Mouse (Mus musculus): ENCODE measurements at regions not wholly inside any gene's neighbourhood (a gene's known extent, or its start where the extent isn't known, plus 50 kb on each side); places are given as distances from the start of the nearest gene placed in this dataset.

DNA sequence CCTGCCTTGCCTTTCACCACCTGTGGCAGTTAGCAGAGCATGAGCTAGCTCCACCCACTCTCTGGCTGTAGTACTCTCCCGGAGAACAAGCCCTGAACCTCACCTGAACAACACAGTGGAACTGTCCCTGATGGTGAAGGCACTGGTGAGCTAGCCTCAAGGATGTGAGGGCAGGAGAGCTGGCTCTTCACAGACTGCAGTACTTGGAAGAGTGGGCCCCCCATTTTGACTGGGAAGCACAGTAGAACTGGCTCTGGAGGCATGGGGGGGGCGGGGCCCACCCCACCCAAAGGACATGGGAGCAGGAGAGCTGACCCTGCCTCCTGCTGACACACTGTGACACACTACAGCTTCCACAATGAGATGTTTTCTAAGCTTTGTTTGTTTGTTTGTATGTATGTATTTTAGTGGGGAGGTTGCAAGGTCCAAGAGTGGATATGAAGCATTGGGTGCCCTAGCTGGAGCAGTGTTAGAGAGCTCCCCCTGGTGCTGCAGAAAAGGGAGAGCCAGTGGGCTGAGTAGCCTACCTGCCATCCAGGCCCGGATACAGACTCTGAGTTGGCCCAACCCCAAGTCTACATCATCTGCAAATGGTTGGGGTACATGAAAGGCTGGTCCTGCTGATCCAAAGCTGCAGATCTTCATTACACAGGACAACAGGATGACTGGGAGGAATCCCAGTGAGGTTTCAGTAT, 86.4 kb upstream of the Galnt15 start:
- no peak for TF ChIP-seq CTCF (IDR thresholded peaks at IDR 0.05; ENCODE audit: low read depth, low read length)
- TF ChIP-seq TAL1 (conservative IDR thresholded peaks at IDR 0.05; ENCODE audit: low read depth, low read length): no peak
- no peak for TF ChIP-seq GATA1 (IDR thresholded peaks at IDR 0.05; ENCODE audit: borderline replicate concordance, low read length)
- TF ChIP-seq POLR2AphosphoS5 (IDR thresholded peaks at IDR 0.05; ENCODE audit: insufficient replicate concordance, low read depth, low read length): no peak
- no peak for TF ChIP-seq GATA2 (IDR thresholded peaks at IDR 0.05; ENCODE audit: borderline replicate concordance, low read depth, low read length)
